Mouse (Mus musculus) adipocyte (in vitro differentiated cells): ENCODE measurements around the gene Pdia5.

Experiments used
- DNase-seq: peaks from one replicate; pipeline ENCODE4 v3.0.0-alpha.2; 2016; ENCODE audit warnings: low spot score

Pdia5 gene

DNA sequence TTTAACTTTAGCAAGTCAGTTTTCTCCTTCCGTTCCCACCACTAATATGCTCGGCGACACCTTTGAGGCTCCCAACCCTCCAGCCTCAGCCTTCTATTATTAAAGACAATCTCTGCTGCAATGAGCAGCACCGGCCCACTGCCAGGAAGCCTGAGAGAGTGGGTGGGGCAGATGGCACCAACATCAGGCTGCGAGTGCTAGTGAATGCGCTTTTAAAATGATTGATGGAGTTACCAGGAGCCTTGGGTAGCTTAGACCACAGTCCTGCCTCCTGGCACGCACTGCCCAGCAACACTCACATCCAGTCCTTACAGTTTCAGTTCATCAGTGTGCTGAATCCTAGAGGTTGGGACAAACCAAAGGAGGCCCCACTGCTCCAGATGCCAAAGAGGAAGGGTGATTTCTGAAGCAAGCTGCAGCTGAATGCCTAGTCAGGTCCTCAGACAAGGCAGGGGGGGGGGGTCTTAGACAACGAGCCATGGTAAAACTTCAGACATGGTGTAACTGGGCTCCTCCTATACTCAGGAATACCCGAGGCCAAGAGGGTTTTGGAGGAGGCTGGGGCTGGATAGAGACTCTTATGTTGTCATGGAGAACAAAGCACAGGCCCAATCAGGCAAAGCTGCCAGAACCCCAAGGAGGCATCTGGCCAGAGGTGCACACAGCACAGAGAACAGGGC, 49.2 kb downstream of the Pdia5 start:
- no peak for DNase-seq

DNA sequence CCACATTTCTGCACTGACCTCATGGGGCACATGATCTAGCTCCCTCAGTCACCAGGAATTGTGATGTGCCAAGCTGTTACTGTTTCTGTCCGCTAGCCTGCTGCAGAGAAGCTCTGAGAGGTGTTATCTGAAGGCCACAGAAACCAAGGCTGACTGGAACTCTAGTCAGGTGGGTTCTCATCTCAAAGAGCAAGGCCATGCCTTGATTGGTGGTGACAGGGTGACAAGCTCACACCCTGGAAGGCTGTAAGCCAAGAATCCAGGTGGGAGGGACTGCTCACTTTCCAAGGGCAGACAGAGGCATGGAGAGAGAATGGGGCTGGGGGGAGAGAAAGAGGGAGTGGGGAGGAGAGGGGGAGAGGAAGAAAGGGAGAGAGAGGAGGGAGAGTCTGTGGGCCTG, 51.6 kb downstream of the Pdia5 start:
- no peak for DNase-seq

DNA sequence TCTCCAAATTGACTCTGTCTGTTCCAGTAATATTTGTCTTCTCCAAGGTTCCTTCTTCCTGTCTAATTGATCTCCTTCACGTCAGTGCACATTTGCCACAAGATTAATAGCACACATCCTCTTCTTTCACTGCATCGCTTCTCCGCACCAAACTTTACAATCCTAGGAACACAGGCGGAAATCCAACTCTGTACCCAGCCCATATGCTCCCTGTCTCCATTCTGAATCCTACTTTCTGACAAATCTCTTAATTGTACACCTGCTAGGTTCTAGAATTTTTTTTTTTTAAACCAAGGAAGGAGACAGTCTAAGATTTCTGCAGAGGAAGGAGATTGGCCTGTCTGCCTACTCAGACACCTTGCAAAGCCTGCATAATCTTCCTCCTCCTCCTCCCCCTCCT, 59.1 kb downstream of the Pdia5 start:
- DNase-seq, result no peak

DNA sequence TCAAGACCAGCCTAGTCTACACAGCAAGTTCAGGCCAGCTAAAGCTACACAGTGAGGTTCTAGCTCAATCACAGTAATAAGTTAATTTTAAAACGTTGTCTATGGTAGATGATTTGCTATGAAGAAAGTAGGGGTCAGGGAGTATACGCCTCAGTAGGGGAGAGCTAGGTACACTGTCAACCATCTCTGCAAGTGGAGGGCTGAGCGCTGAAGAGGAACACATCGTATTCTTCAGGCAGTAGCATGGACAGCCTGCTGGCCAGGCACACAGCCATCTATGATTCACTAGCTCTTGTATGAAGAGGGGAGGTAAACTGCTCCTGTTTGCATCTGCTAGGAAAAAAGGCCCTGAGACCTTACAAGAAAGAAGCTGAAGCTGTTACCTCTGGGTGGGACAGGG, 65.7 kb downstream of the Pdia5 start:
- no peak for DNase-seq

DNA sequence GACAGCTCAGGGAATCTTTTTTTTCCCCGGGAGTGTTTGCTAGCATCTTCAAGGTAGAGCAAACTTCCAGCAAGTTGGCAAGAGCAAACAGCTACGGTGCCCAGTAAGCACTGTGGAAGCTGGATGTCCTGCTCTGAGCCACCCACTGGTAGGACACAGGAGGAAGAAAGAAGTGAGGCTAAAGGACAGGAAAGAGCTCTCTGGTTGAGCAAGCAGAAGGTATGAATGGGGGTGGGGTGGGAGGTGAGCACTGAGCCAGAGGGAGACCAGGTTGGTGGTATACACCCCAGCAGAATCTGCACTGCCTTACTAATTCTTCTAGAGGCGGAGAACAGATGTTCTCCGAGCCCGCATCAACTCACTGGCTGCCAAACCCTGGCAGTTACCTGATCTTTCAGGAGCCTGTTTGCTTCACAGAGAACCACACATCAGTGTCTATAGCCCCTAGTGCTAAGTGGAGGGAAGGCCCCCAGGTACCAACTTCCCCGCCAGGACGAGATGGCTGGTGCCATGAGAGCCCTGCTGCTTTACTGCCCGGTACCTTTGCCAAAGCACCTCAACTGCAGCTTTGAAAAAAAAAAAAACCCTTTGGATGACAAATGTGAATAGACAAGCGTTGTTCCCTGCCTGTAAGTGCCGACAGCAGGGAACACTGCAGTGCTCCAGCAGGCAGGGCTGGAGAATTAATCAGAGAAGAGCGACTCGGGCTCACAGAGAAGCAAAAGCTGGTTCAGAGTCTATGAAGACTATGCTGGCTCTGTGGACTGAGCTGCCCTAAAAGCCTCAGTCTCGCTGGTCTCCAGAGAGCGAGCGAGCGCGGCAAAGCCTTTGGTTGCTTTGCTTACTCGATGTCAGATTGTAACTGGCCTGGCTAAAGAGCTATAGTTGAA, 67.2 kb downstream of the Pdia5 start:
- DNase-seq, result no peak

DNA sequence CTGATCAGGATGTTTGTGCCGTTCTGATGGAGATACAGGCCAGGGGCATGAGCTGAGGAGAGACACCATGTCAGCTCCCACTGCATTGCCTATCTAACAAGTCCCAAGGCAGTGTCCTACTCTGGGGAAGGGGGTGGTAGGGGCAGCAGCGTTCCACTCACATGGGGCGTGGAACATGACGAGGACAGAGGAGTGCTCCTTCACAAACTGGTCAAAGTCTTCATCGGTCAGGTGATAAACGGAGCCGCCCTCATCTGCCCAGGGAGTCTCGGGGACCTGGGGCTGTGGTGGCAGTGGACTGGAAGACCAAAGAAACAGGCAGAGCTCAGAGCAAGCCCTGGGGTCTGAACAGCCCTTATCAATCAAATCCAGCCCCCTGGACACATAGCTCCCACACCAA, 68.0 kb downstream of the Pdia5 start:
- no peak for DNase-seq

DNA sequence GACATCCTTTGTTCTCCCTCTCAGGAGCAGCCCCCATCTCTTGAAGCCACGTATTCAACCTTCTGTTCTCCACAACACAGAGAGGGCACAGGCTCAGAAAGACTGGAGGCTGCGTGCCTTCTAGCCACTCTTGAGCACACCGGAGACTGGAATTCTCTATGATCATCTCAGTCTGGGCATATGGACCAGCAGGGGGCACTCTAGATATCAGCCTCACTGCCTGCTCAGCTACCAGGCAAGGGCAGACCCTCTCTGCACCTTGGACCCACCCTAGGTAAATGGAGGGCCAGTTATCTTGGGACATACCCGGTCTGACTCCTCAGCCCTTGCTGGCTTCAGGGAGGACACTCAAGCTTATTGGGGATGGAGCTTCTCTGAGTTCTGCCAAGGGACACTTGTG, 68.5 kb downstream of the Pdia5 start:
- DNase-seq, result peak; percentile 6

DNA sequence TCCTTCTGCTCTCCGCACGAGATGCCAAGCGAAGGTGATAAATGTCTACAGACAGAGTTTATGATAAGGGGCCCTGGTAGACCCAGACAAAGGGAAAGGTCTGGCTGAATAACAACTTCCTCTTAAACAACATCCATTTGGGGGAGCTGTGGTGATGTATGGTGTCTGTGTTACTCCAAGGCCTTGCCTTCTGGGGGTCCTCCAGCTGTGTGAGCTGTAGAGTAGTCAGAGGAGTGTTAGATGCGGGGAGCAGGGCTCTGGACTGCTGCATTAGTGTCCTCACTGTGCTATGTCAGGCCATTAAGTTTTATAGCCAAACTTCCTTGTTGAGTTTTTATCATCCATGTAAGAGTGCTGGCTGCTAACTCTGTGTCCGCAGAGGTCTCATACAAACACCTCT, 76.1 kb downstream of the Pdia5 start:
- no peak for DNase-seq

DNA sequence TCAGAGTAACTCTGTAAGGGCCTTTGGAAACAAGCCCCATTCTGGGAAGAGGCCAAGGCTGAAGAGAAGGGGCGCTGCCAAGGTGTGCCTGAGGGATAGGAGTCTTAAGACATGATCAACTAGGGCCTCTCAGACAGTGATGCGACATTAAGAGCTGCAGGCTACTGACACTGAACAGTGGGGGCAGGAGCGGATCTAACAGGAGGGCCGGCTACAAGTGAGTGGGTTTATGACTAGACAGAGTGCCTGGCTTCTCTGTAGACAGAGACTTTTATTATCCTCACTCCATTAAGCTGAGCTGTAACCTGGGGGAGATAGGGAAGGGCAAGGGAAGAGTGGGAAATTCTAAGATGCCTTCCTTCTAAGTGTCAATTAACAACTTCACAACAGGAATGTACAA, 84.0 kb downstream of the Pdia5 start:
- DNase-seq, result no peak

DNA sequence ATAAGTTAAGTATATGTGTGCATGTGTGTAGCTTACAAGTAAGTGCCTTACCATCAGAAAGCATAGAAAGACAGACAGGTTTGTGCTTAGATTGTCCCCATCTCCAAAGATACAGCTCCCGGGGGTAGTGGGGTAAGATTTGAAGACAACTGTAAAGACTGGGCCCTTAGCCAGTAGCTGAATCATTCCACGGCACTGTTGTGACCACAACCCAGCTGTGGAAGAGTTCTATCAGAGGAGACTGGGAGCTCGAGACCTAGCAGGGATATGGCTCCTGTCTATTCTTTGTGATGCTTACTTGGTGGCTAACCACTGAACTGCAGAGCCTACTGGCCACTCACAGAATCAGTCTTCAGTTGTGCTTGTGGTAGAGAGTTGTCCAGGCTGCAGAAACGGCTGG, 84.5 kb downstream of the Pdia5 start:
- no peak for DNase-seq

DNA sequence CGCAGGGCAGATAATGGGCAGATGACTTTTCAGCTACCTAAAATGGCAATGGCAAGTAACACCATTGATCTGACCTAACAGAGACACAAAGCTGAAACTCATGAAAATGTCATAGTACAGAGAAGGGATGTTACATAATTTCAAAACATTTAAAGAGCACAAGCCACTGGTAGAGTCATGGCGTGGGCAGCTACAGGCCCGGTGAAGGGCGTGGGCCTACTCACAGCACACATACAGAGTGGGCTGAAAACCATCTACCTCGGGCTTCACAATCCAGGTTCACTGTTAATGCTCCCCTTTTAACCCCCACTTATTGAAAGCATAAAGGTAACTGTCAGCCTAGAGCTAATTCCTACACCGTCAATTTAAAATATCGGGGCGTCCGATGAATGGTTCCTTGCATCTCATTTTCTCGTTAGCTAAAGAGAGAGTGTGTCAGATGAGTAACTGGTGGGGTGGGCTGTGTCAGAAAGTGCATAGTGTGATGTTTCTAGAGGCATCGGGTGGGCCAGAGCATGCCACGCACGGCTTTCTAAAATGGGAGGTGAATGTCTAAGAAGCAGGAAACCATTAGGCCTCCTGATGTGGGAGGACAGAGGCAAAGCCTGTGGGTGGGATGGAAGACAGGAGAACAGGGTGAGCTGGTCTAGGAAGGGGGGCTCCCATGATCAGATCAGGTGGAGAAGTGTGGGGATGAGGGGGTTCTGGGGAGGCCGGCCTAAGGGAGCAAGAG, 85.2 kb downstream of the Pdia5 start:
- no peak for DNase-seq

DNA sequence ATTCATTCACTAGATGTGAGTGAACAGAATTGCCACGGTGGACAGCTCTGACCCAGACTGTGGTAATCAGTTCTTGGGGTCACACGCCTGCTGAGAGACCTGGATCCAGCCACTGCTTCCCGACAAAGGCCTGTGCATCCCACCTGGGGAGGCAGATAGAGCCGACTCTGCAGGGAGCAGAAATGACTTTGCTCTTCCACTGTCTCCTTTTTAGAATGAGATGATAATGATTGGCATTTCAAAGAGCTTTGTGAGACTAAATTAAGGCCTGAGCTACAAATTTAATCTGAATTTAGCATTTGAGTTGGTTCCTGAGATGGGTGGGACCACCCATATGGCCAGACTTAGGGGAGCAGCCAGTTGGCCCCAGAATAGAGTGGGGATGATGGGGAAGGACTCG, 85.8 kb downstream of the Pdia5 start:
- DNase-seq, result no peak

DNA sequence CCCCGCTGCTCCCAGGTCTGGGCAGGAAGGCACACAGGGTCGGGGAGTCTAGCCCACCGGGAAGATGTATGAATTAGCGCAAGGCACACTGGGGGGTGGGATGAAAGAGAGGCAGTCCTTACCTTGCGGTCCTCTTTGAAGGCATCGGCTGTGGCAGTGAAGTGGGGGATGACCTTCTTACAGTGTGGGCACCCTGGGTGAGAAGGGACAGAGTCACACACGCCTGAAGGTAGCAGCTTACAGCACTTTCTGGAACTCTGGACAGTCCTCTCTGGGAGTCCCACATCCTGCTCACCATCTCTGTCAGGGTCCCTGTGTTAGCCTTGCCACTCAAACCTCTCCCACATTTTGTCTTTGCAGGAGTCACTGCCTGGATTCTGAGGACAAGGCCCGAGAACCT, 86.8 kb downstream of the Pdia5 start:
- DNase-seq, result no peak

DNA sequence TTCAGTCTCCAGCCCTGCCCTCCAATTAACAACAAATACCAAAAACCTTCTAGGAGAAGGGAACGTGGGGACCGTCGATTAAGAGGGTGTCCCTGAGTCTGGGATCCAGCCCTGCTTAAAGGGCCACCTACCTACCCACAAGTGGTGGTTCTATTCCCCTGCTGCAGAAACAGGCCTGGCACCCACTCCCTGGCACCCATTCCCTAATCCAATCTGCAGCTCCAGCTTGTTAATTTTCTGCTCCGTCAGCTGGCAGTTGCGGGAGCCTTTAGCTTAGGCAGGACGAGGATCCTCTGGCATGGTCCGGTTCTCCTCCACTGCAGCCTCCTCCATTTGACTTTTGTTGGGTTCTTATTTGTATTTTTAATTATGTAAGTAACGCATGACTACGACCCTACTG, 87.3 kb downstream of the Pdia5 start:
- no peak for DNase-seq

DNA sequence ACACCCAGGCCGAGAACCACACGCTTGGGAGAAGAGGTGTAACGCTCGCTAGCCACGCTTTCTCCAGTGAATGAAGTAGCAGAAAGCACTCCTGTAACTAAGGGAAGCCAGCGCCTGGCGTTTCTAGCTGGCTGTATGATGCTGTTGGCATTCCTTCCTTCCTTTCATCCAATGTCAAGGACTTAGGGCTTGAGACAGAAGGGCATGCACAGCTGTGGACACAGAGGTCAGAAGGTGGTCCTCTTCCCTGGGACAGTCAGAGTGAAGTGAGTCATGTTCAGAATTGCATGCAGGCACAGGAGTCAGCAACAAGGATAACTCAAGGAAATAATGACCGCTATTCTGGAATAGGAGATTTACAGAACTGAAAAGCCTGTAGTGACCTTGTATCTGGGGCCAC, 97.9 kb downstream of the Pdia5 start:
- no peak for DNase-seq

DNA sequence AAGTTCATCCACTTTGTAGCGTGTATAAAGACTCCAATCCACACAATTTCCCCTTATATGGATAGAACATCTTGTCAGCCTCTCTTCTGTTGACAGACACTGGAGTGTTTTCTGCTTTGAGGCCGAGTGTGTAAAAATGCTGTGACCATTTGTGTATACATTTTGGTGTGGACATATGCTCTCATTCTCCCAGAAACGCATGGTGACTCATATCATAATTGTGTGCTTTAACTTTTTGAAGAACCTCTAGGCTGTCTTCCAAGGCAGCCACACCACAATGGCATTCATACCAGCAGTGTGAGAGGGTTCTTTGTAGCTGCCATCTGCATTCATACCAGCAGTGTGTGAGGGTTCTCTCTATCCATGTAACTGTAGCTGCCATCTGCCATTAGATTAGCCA, 105.0 kb downstream of the Pdia5 start:
- DNase-seq, result no peak

DNA sequence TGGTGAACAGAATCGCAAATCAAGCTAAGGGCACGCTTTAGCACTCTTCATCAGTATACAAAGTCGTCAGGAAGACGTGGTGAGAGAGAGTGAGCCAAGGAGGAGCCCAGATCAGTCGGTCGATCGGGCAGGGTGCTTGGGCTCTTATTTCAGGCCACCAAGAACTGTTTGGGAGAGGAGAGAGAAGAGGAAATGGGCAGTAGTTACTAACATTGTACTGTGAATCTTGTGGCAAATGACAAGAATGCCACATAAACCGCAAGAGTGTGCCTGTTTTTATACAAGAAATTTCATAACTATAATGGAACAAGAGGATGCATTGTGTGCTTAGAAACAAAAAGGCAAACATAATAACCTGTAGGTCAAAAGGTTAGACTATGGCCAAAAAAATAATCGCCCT, 110.6 kb downstream of the Pdia5 start:
- no peak for DNase-seq

DNA sequence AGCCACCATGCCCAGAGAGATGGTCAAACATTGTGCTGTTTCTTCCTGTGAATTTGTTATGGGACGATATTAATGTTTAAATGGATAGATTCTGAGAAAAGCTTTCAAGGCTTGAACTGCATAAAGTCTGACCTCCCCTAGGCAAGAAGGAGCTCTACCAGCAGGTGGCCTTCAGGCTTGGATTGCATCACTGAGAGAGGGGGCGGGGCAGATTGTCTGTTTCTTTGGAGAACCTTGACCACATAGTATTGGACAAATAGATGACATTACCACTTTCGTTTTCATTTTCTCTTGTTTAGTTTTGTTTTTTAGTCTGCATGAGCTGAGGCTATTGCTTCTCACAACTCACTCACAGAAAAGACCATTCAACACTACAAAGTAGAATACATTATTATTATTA, 111.3 kb downstream of the Pdia5 start:
- DNase-seq, result peak; percentile 57

DNA sequence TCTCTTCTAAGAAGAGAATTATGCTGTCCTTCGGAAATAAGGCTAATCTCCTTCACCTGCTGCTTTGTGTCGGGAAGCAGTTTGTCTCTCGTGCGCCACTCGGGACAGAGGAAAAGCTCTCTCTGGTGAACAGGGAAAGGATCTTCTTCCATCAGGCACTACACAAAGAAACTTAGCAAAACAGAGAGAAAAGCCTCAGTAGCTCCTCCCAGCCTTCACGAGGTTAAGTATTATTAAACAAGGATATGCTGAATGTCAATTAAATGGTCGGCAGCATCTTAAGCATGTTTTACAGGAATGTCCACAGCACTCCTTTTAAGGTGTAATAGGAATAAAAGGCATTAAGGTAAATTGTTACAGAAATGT, 126.6 kb downstream of the Pdia5 start:
- DNase-seq, result no peak

DNA sequence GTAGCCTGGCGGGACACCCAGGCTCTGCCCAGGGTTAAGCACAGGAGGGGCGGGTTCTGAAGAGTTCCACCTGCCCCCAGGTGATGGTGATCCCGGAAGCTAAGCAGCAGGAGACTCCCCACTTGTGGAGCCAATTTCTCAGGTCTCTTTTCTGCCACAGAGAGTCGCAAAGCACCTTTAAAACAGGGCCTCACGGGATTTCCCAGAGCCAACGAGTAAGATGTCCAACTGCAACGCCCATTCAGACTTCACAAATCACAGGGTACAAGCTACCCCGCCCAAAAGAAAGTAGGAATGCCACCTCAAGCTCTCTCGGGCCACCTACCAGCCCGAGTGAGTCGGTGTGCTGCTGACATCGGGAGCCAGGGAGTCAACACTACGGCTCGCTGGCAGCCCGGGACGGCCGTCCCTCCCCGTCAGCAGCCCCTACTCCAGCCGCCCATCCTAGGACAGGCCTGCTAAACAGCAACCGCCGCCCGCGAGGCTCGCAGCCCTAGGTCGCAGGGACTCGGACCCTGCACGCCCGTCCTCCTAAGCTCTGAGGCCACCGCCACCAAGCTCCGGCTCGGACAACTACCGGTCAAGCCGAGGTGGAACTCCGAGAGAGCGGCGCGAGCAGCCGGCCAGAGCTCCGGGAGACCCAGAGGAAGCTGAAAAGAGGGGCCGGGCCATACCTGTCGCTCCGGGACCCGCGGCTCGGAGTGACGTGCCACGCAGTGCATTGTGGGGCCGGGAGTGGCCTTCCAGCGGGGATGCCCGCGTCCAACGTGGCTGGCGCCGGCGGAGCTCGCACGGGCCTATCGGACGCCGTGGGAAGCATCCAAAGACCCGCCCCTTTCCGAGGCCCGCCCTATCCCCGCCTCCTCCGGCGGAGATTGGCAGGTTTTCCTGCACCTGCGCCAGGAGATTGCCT, 127.3 kb downstream of the Pdia5 start, which contains the start of gene Sec22a:
TSS of gene Sec22a (minus strand) at position 769 of the 913 bp plus-strand sequence.
- DNase-seq, result peak; percentile 95

DNA sequence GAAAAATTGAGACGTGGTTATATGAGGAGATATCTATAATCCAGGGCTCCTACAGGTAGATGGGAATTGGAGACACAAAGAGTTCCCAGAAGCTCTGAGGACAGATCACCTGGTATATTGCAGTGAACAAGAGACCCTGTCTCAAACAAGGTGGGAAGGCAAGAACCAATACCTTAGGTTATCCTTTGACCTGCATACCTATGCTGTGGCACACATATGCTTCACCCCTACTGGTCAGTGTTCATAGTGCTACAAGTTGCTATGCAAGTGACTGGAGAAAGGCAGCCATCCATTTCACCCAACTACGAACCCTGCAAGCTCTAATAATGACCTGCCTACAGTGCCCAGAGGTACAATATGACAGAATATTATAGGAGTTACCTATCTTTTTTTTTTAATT, 128.5 kb downstream of the Pdia5 start:
- no peak for DNase-seq

DNA sequence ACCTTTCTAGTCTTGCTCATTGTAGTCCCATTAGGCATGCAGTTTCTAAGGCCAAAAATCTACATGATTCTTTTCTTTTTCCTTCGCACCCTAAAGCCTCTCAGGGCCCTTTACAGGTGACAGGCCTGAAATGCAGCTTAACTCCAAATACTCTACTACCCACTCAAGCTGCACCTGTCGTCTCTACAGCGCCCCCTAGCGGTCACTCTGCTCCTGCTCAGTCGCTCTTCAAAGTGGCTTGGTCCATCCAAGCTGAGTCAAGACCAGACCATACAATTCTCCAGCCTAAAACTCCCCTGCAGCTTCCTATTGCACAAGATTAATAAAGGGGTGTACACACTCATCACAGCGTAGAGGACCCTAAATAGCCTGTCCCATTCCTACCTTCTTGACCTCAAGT, 130.1 kb downstream of the Pdia5 start:
- DNase-seq, result peak; percentile 60
